Mouse (Mus musculus) urinary bladder, postnatal 4 days (tissue): Measurements from ENCODE around the gene Zfp644.
A peak's percentile ranks its signal among the peaks of the same experiment; 100 is the strongest.

Experiments used
- DNase-seq, 2 experiments: peaks; one replicate each; pipeline ENCODE4 v3.0.0; 2021 to 2022; ENCODE audit warnings: low spot score in 2 of 2

The Zfp644 gene

DNA sequence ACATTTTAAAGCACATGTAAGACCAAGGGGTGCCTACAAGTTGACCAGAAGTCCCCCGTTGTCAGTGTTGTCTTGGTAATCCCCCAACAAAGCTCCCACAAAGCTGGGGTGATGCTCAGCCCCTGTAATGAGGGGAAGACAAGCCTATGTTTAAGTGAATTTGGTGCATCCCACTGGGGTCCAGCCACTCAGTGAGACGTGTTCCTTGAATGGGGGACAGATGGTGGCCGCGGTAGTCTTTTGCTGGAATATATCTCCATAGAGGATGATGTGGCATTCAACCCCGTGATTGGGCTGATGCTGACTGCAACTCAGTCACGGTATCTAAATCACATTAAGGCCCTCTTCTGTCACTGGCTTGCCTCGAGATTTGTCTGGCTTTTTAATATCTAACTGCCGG, 97.6 kb downstream of the Zfp644 start:
- no peak for DNase-seq

DNA sequence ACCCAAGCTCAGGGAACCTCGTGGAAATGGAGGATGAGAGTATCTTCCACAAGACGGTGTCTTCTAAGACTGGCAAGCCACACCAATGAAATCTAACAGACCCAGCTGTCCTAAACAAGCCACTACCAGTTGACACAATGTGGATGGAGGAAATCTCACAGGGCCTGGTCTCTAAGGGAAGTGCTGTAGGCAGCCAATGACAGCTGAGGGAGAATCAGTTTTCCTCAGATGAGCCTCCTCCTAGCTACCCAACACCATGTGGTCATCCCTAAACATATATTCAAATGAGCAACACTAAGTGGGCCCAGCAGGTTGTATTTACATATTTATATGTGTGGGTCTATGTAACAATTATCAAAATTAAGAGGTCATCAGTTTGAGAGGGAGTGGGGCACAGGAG, 99.6 kb downstream of the Zfp644 start:
- no peak for DNase-seq

DNA sequence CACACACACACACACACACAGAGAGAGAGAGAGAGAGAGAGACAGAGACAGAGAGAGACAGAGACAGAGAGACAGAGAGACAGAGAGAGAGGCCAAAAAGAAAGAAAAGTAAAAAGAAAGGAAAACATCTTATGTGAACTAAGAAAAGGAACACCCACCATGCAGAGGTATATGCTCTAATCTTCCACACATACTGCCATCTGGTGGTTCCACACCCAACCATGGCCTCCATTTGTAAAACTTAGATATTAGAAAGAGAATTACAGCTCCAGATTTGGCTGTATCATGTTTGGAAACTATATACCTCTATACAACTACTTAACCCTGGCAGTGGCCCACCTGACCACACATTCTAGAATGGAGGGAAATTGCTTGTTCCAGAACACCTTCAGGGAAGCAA, 102.7 kb downstream of the Zfp644 start:
- DNase-seq, result no peak

DNA sequence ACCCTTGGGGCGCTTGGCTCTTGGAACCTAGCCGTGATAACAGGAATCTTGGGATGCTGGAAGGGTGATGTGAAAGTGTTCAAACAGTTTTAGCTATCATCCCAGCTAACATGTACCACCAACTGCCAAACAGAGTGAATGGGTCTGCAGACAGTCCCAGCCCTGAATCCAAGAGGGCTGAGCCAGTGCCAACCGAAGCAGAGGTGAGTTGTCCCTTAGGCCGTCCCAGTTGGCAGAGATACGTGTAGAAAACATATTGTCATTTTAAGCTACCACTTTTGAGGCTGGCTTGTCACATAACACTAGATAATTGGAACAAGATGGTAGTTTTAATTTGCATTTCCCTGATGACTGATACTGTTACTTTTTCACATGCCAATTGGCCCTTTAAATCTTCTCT, 106.4 kb downstream of the Zfp644 start:
- no peak for DNase-seq

DNA sequence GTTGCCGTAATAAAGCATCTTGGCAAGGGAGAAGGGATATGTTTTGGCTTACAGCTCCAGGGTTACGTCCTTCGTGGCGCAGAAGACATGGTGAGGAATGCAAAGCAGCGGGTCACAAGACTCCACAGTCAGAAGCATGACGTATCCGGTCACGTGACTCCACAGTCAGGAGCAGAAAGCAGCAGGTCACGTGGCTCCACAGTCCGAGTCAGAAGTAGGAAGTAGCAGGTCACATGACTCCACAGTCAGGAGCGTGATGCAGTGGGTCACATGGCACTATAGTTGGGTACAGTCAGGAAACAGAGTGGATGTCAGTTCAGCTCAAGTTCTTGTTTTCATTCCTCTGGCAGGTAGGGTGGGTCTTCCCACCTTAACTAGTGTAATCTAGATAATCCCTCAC, 107.4 kb downstream of the Zfp644 start:
- no peak for DNase-seq

DNA sequence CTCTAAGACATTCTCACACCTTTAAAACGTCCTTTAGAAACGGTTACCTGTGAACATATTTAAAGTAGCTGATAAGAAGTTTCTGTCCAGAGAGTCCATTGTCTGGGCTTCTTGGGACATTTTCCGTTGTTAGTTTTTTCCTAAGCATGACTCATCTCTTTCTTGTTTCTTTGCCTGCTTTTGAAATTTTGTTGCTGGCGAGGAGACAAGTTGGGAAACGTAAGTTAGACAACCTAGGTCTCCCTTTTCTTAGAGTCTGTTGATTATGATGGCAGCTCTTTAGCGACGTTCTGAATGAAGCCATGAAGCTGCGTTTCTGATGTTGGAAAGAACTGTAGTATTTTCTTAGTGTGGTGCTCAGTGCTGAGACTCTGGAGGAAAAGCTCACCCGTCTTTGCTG, 108.1 kb downstream of the Zfp644 start:
- DNase-seq, result no peak

DNA sequence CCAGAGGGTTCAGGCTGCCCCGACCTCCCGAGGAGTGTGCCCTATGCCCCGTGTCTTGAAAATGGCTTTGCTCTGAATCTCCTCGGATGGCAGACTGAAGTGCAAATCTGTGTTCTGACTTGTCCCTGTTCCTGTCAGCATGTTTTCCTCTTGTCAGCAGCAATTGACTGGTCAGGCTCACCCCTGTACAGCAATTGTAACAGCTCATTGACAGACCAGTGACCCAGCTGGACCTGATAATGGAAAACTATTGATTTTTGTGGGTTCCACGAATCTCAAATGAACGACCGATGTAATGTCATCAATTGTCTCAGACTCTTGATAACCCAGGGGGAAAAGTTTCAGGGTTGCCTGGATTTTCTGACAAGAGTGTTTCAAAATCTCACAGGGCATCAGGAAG, 116.1 kb downstream of the Zfp644 start:
- DNase-seq, result no peak

DNA sequence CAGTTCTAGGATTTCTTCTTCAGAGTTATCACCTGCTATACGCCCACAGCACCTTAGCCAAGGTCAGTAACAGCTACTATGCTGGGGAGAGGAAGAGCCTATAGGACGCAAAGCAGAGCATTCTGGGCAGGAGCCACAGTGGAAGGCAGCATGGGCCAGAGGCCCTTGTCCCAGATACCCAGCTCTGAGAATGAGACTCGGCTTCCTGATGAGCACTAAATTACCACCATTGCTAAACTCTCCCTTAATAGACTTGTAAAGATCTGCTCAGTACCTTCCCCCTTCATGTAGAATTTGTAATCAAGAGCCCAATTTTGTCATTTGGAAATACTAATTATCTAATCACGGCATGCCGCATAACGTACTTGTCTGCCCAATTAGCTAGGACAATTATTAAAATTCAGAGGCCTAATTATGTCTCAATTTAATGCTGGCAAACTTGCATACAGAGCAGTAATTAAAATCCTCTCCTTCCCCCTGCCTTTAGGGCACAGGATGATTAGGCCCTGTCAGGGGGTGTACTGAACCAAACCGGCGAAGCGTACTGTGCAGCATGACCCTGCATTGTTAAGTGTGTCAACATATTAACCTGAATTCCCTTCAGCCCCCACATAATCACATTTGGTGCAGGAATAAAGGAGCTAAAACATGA, 119.7 kb downstream of the Zfp644 start:
- no peak for DNase-seq

DNA sequence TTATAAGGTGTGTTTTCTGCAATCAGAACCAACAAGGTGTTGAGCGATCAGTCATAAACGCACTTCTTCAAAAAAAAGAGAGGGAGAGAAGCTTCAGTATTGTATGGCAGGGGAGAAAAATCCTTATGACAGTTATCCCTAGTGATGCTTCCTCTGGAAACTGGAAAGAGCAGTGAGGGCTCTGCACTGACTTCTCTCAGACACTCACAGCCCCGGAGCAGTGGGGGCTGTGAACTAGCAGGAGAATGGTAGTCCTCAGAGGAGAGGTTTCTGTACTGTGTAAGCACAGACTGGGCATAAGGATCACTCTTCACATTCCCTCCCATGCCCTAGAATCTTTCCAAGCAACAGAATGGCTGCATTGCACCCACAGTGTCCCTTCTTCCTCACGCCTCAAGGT, 122.0 kb downstream of the Zfp644 start:
- no peak for DNase-seq

DNA sequence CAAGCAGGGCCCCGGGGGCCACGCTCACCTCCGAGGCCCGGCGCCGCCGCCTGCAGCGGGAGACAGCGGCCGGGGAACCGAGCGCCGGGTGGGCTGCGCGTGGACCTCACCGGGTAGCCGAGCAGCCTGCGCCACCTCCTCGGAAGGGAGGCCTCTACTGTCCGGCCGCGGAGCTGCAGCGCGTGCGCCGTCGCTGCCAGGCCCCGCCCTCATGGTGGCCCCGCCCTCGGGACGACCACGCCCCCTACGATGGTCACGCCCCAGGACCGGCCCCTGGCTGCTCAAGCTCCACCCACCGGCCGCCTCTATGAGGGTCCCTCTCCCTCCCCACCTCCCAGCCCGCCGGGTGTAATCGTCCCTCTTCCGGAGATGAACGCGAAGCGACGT, 122.5 kb downstream of the Zfp644 start:
- peak; percentile 80 to 82 for DNase-seq

DNA sequence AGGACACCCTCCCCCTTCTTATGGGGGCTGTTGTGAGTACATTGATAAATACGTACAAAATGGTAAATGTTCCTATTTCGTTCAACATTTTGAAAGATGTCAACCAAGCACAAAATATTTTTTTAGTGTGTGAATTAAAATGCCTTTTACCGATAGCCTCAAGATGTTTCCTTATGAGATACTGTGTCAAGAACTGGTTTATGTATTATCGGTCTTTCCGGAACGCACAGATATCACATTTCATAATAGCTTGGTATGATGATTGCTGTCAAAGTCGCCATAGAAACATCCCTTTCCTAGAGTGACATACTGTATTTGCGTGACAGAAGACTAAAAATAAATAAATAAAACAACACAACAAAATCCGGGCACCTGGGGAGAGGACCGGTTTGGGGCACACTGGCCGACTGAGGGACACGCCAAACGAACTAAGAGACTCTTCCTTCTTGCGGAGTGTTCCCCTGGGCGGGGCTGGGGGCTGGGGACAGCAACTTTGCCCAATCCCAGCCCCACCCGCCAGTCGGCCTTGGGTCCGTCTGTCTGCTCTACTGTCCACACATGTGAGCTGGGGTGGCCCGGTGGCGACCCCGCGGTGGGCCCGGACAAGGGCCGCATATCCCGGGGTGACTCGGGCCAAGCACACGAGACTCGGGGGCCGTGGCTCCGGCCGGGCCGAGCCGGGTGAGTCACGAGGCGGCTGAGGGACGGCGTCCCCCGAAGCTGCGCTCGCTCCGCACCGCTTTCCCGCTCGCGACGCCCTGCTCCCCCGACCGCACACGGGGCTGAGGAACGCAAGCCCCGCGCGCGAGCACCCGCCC, 123.1 kb downstream of the Zfp644 start:
- no peak for DNase-seq
